Mouse (Mus musculus) neural tube, embryonic 11.5 days (tissue): ENCODE measurements around the gene Rab11fip5. TPM values are rescaled to one million over a fixed set of nuclear protein-coding genes. Genes with fewer than 3 reads are reported as not detected.

ENCODE experiments used
- ATAC-seq: fragments of 200-750 bp; cut with Nextera tagmentation; 2 replicates; pipeline ENCODE4 v1.8.0; 2017; ENCODE audit warnings: moderate number of reproducible peaks, mild to moderate bottlenecking, moderate TSS enrichment, moderate library complexity; ENCODE audit not compliant: insufficient read depth, low FRiP score, low TSS enrichment
- DNase-seq: peaks from one replicate; pipeline ENCODE4 v3.0.0-alpha.2; 2015; ENCODE audit warnings: low spot score
- H3K27ac ChIP-seq: fragments of 300-500 bp; sonication (generic); 2 replicates; pipeline ENCODE4 v1.5.1; 2014; ENCODE audit warnings: low read depth, mild to moderate bottlenecking, low read length
- H3K27me3 ChIP-seq: fragments of 300-500 bp; sonication (generic); 2 replicates; pipeline ENCODE4 v1.6.1; 2014; ENCODE audit warnings: mild to moderate bottlenecking, low read length, mixed read lengths; ENCODE audit not compliant: control insufficient read depth, insufficient read depth
- H3K36me3 ChIP-seq: fragments of 300-500 bp; sonication (generic); 2 replicates; pipeline ENCODE4 v1.6.1; 2014; ENCODE audit warnings: mild to moderate bottlenecking, low read length, moderate library complexity, mixed read lengths; ENCODE audit not compliant: control insufficient read depth, insufficient read depth
- H3K4me1 ChIP-seq: fragments of 300-500 bp; sonication (generic); 2 replicates; pipeline ENCODE4 v1.6.1; 2014; ENCODE audit warnings: low read length, mixed read lengths; ENCODE audit not compliant: control insufficient read depth, insufficient read depth
- H3K4me2 ChIP-seq: fragments of 300-500 bp; sonication (generic); 2 replicates; pipeline ENCODE4 v1.6.1; 2014; ENCODE audit warnings: low read depth, mild to moderate bottlenecking, moderate library complexity
- H3K4me3 ChIP-seq: fragments of 300-500 bp; sonication (generic); 2 replicates; pipeline ENCODE4 v1.5.1; 2014; ENCODE audit warnings: low read depth, low read length
- H3K9ac ChIP-seq: fragments of 300-500 bp; sonication (generic); 2 replicates; pipeline ENCODE4 v1.6.1; 2014; ENCODE audit warnings: mild to moderate bottlenecking, low read length
- H3K9me3 ChIP-seq: fragments of 300-500 bp; sonication (generic); 2 replicates; pipeline ENCODE4 v1.6.1; 2016; ENCODE audit warnings: low read length; ENCODE audit not compliant: control insufficient read depth
- WGBS: fragments of 180-500 bp; shearing (Covaris S2); extraction: QIAGEN DNeasy Blood & Tissue Kit; methylation state at CpG from one replicate; pipeline ENCODE4 v1.1.7; 2014; 5-methylcytosine and 5-hydroxymethylcytosine counted together
- polyA plus RNA-seq: library from polyadenylated mRNA; unstranded; fragments of >200 nt; fragmentation: Nextera tagmentation; extraction: Ambion mirVana; gene quantifications from 2 replicates; pipeline ENCODE4 v1.2.1, GENCODE M21; 2014

Gene Rab11fip5
- polyA plus RNA-seq, 1 experiment from 2014 or later = 4.4 TPM

- DNase-seq = no peak
- H3K9ac ChIP-seq = no peak overlapping the region
- 0 out of 2 replicates have a peak, but pooled peaks cover 4% of the 10 kb centered on the region for H3K4me1 ChIP-seq
- H3K4me3 ChIP-seq = no peak overlapping the region
- H3K27ac ChIP-seq = no peak overlapping the region
- no peak for ATAC-seq
- 0 out of 2 replicates have a peak, but pooled peaks cover 3% of the 10 kb centered on the region for H3K27me3 ChIP-seq
- 70% methylated on average over 5 of the region's 5 CpGs for WGBS
- no peak overlapping the region for H3K4me2 ChIP-seq
- H3K36me3 ChIP-seq = no peaks in the 10 kb centered on the region
- no peaks in the 10 kb centered on the region for H3K9me3 ChIP-seq
Measured at GRCm38 (mm10) chr6:85334851-85335250, 39.6 kb downstream of the Rab11fip5 start.

- DNase-seq = no peak
- H3K27ac ChIP-seq = no peak overlapping the region
- peak overlapping the region; percentile 96; the same call in 1 of the 2 replicates for H3K4me2 ChIP-seq
- H3K4me3 ChIP-seq = no peak overlapping the region
- 0 out of 2 replicates have a peak, but pooled peaks cover 4% of the 10 kb centered on the region for H3K4me1 ChIP-seq
- no peaks in the 10 kb centered on the region for H3K36me3 ChIP-seq
- no peak overlapping the region for H3K9ac ChIP-seq
- ATAC-seq = no peak
- 0 out of 2 replicates have a peak, but pooled peaks cover 3% of the 10 kb centered on the region for H3K27me3 ChIP-seq
- H3K9me3 ChIP-seq = no peaks in the 10 kb centered on the region
Measured at GRCm38 (mm10) chr6:85334251-85334650, 40.2 kb downstream of the Rab11fip5 start.

GRCm38 (mm10) chr6:85333732-85334131, 40.7 kb downstream of the Rab11fip5 start:
- 4% methylated on average over 13 of the region's 13 CpGs for WGBS
- Histone ChIP-seq H3K27me3 (0 out of 2 replicates have a peak, but pooled peaks cover 3% of the 10 kb centered on the region), H3K4me1 (0 out of 2 replicates have a peak, but pooled peaks cover 4% of the 10 kb centered on the region), H3K9ac (peak overlapping the region; percentile 67; the same call in 1 of the 2 replicates), H3K9me3 (no peaks in the 10 kb centered on the region), H3K4me2 (peak overlapping the region; percentile 96), H3K4me3 (peak overlapping the region; percentile 71), H3K36me3 (no peaks in the 10 kb centered on the region), H3K27ac (no peak overlapping the region)
- no peak for DNase-seq
- no peak for ATAC-seq

GRCm38 (mm10) chr6:85333000-85333669, 41.3 kb downstream of the Rab11fip5 start, which contains the start of gene Sfxn5:
Gene Sfxn5 (minus strand): TSS chr6:85333422.
- H3K36me3 ChIP-seq = no peaks in the 10 kb centered on the region
- peak; percentile 99 for ATAC-seq
- H3K4me2 ChIP-seq = peak within 1 kb of the TSS; percentile 96
- peak within 1 kb of the TSS; percentile 79 for H3K27ac ChIP-seq
- DNase-seq = peak; percentile 95
- peak within 1 kb of the TSS; percentile 67 for H3K9ac ChIP-seq
- H3K9me3 ChIP-seq = no peaks in the 10 kb centered on the region
- H3K4me3 ChIP-seq = peak within 1 kb of the TSS; percentile 71
- WGBS = 0% methylated on average over 49 of the region's 49 CpGs
- H3K27me3 ChIP-seq = 0 out of 2 replicates have a peak, but pooled peaks cover 3% of the 10 kb centered on the region
- 0 out of 2 replicates have a peak, but pooled peaks cover 4% of the 10 kb centered on the region for H3K4me1 ChIP-seq

- H3K9ac ChIP-seq = peak overlapping the region; percentile 61
- H3K27ac ChIP-seq = no peak overlapping the region
- WGBS = under 1% methylated on average over 41 of the region's 41 CpGs
- 0 out of 2 replicates have a peak, but pooled peaks cover 4% of the 10 kb centered on the region for H3K4me1 ChIP-seq
- H3K36me3 ChIP-seq = no peaks in the 10 kb centered on the region
- H3K27me3 ChIP-seq = 0 out of 2 replicates have a peak, but pooled peaks cover 3% of the 10 kb centered on the region
- DNase-seq (peak; percentile 11), ATAC-seq (peak; percentile 10; the same call in 1 of the 2 replicates)
- peak overlapping the region; percentile 96 for H3K4me2 ChIP-seq
- no peaks in the 10 kb centered on the region for H3K9me3 ChIP-seq
- peak overlapping the region; percentile 71 for H3K4me3 ChIP-seq
Measured at GRCm38 (mm10) chr6:85332351-85332999, 42.0 kb downstream of the Rab11fip5 start.

GRCm38 (mm10) chr6:85331736-85332135, 42.7 kb downstream of the Rab11fip5 start:
- 0 out of 2 replicates have a peak, but pooled peaks cover 4% of the 10 kb centered on the region for H3K4me1 ChIP-seq

GRCm38 (mm10) chr6:85331221-85331735, 43.2 kb downstream of the Rab11fip5 start:
- Histone ChIP-seq H3K4me1 (0 out of 2 replicates have a peak, but pooled peaks cover 4% of the 10 kb centered on the region), H3K9me3 (no peaks in the 10 kb centered on the region), H3K27ac (no peak overlapping the region), H3K36me3 (no peaks in the 10 kb centered on the region), H3K4me2 (no peak overlapping the region), H3K9ac (no peak overlapping the region), H3K4me3 (no peak overlapping the region), H3K27me3 (0 out of 2 replicates have a peak, but pooled peaks cover 3% of the 10 kb centered on the region)
- no peak for DNase-seq
- ATAC-seq = no peak
- 54% methylated on average over 6 of the region's 6 CpGs for WGBS

More at GRCm38 (mm10) chr6:85331736-85332135, 42.7 kb downstream of the Rab11fip5 start:
- H3K27me3 ChIP-seq = 0 out of 2 replicates have a peak, but pooled peaks cover 3% of the 10 kb centered on the region
- no peaks in the 10 kb centered on the region for H3K9me3 ChIP-seq
- DNase-seq = no peak
- H3K9ac ChIP-seq = no peak overlapping the region
- no peak overlapping the region for H3K27ac ChIP-seq
- H3K36me3 ChIP-seq = no peaks in the 10 kb centered on the region
- 10% methylated on average over 8 of the region's 8 CpGs for WGBS
- H3K4me2 ChIP-seq = peak overlapping the region; percentile 96
- no peak for ATAC-seq
- no peak overlapping the region; the same call in 1 of the 2 replicates for H3K4me3 ChIP-seq

- Histone ChIP-seq H3K27ac (no peak overlapping the region), H3K4me2 (no peak overlapping the region), H3K27me3 (0 out of 2 replicates have a peak, but pooled peaks cover 3% of the 10 kb centered on the region), H3K9ac (no peak overlapping the region), H3K4me1 (0 out of 2 replicates have a peak, but pooled peaks cover 4% of the 10 kb centered on the region), H3K4me3 (no peak overlapping the region), H3K36me3 (no peaks in the 10 kb centered on the region), H3K9me3 (no peaks in the 10 kb centered on the region)
- ATAC-seq (no peak), DNase-seq (no peak)
- WGBS = 96% methylated on average over 4 of the region's 4 CpGs
Measured at GRCm38 (mm10) chr6:85329666-85330185, 44.7 kb downstream of the Rab11fip5 start.
